Mouse (Mus musculus): ENCODE results near the gene Brpf3.

GRCm38 (mm10) chr17:28846974-28847617, 46.2 kb downstream of the Brpf3 start:
- TF ChIP-seq GATA1 (IDR thresholded peaks at IDR 0.05; ENCODE audit: borderline replicate concordance, low read length) (no peak), FLI1 (IDR thresholded peaks at IDR 0.05; ENCODE audit: low read length) (no peak)

All from megakaryocyte, embryonic 14.5 days (primary cell).